Mouse (Mus musculus): ENCODE data around the gene Rbms1. TPM values are rescaled to one million over a fixed set of nuclear protein-coding genes. Genes with fewer than 3 reads are reported as not detected.

The Rbms1 gene
- polyA plus RNA-seq, 1 experiment from 2014 or later, result 64.7 TPM

- WGBS, result 50% methylated on average over 3 of the region's 3 CpGs
These were observed 14.8 kb downstream of the Rbms1 start for GRCm38 (mm10) chr2:60948241-60948640.

DNA sequence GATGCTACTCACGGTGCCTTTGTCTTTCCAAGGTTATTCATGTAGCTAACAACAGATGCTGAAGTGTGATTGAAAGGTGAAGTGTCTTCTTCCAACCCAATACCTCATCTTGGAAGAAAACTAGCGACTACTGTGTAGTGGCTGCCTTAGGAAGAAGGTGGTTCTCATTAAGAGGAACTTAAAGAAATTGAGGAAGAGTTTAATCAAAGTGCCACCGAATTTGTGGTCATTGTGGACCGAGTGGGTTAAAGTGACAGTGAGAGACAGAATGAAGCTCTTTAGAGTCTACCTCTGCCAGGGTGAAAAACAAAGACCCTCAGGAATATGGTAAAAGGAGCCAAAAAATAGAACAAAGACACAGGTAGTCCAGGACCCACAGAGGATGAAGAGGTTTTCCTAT lies 15.2 kb downstream of the Rbms1 start:
- no peak for ATAC-seq
- Histone ChIP-seq H3K27me3 (replicated peaks; ENCODE audit: control insufficient read depth, insufficient read depth, low read length) (no peaks in the 10 kb centered on the region), H3K9me3 (ENCODE audit: control insufficient read depth, low read length) (no peaks in the 10 kb centered on the region), H3K9ac (ENCODE audit: low read depth, low read length) (no peak overlapping the region), H3K27ac (ENCODE audit: low read depth, low read length) (no peak overlapping the region), H3K36me3 (ENCODE audit: control insufficient read depth, insufficient read depth, low read length) (no peaks in the 10 kb centered on the region), H3K4me3 (ENCODE audit: low read length) (no peak overlapping the region), H3K4me1 (ENCODE audit: control insufficient read depth, insufficient read depth, low read depth, low read length) (no peaks in the 10 kb centered on the region), H3K4me2 (ENCODE audit: low read length) (no peak overlapping the region)
- 89% methylated on average over 4 of the region's 4 CpGs for WGBS

More at GRCm38 (mm10) chr2:60948241-60948640, 14.8 kb downstream of the Rbms1 start:
- no peak overlapping the region for H3K9ac ChIP-seq (ENCODE audit: low read depth, low read length)
- H3K27me3 ChIP-seq (replicated peaks; ENCODE audit: control insufficient read depth, insufficient read depth, low read length), result no peaks in the 10 kb centered on the region
- no peaks in the 10 kb centered on the region for H3K9me3 ChIP-seq (ENCODE audit: control insufficient read depth, low read length)
- no peak overlapping the region for H3K4me3 ChIP-seq (ENCODE audit: low read length)
- H3K27ac ChIP-seq (ENCODE audit: low read depth, low read length), result no peak overlapping the region
- H3K4me2 ChIP-seq (ENCODE audit: low read length), result no peak overlapping the region
- ATAC-seq, result no peak
- no peaks in the 10 kb centered on the region for H3K36me3 ChIP-seq (ENCODE audit: control insufficient read depth, insufficient read depth, low read length)
- H3K4me1 ChIP-seq (ENCODE audit: control insufficient read depth, insufficient read depth, low read depth, low read length), result no peaks in the 10 kb centered on the region

DNA sequence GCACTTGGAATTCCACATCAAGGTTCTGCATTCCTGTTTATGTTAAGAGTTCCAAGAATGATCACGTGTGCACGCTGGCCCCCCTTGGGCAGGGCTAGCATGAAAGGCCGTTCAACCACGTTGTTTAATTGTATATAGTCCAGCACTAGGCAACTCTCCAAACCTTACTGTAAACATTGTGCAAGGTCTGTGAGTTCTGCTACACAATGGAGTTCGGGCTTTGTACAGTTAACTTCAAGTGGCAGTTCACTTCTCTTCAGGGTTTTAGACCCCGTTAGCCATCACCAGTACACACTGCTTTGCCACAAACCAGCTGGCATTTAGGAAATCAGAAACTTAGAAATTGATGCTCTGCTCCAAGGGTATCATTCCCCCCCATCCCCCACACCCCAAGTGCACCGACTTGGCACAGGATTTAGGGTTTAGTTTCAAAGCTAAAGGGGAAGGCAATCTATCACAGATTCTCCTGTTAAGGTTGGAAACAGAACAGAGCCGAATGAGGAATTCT lies 22.5 kb downstream of the Rbms1 start:
- Histone ChIP-seq H3K4me1 (ENCODE audit: control insufficient read depth, insufficient read depth, low read depth, low read length) (peaks cover 4% of the 10 kb centered on the region), H3K27me3 (replicated peaks; ENCODE audit: control insufficient read depth, insufficient read depth, low read length) (no peaks in the 10 kb centered on the region), H3K4me3 (ENCODE audit: low read length) (no peak overlapping the region), H3K4me2 (ENCODE audit: low read length) (peak overlapping the region; percentile 18), H3K9me3 (ENCODE audit: control insufficient read depth, low read length) (no peaks in the 10 kb centered on the region), H3K9ac (ENCODE audit: low read depth, low read length) (no peak overlapping the region), H3K27ac (ENCODE audit: low read depth, low read length) (no peak overlapping the region), H3K36me3 (ENCODE audit: control insufficient read depth, insufficient read depth, low read length) (no peaks in the 10 kb centered on the region)
- WGBS, result 55% methylated on average over 8 of the region's 8 CpGs
- ATAC-seq, result peak; percentile 68

GRCm38 (mm10) chr2:60939957-60940356 lies 23.0 kb downstream of the Rbms1 start:
- H3K4me3 ChIP-seq (ENCODE audit: low read length), result no peak overlapping the region
- no peaks in the 10 kb centered on the region for H3K36me3 ChIP-seq (ENCODE audit: control insufficient read depth, insufficient read depth, low read length)
- WGBS, result 75% methylated on average over 2 of the region's 2 CpGs
- H3K4me1 ChIP-seq (ENCODE audit: control insufficient read depth, insufficient read depth, low read depth, low read length), result peaks cover 4% of the 10 kb centered on the region
- ATAC-seq, result no peak
- no peaks in the 10 kb centered on the region for H3K9me3 ChIP-seq (ENCODE audit: control insufficient read depth, low read length)
- H3K9ac ChIP-seq (ENCODE audit: low read depth, low read length), result no peak overlapping the region
- no peak overlapping the region for H3K27ac ChIP-seq (ENCODE audit: low read depth, low read length)
- H3K4me2 ChIP-seq (ENCODE audit: low read length), result 0 out of 2 replicates have a peak overlapping the region, but pooled peaks have one; percentile 15
- no peaks in the 10 kb centered on the region for H3K27me3 ChIP-seq (replicated peaks; ENCODE audit: control insufficient read depth, insufficient read depth, low read length)

DNA sequence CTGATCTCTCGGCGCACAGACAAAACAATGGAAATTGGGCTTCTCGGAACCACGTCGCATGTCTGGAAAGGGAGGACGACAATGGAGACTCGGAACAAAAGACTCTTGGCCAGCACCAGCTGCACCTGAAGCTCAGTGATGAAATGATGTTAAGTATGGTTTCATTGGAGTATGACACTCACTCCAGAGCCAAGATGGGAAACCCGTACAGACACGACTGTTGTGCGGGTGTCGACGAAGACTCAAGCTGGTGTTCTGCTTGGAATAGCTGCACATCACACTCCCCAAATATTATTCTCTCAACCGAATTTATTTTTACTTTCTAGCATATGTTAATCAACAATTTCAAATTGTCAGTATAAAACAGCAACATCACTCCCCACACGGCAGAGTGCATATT lies 26.1 kb downstream of the Rbms1 start:
- Histone ChIP-seq H3K4me2 (ENCODE audit: low read length) (no peak overlapping the region), H3K27me3 (replicated peaks; ENCODE audit: control insufficient read depth, insufficient read depth, low read length) (no peaks in the 10 kb centered on the region), H3K4me3 (ENCODE audit: low read length) (no peak overlapping the region), H3K4me1 (ENCODE audit: control insufficient read depth, insufficient read depth, low read depth, low read length) (peaks cover 4% of the 10 kb centered on the region), H3K9me3 (ENCODE audit: control insufficient read depth, low read length) (no peaks in the 10 kb centered on the region), H3K27ac (ENCODE audit: low read depth, low read length) (no peak overlapping the region), H3K36me3 (ENCODE audit: control insufficient read depth, insufficient read depth, low read length) (no peaks in the 10 kb centered on the region), H3K9ac (ENCODE audit: low read depth, low read length) (no peak overlapping the region)
- ATAC-seq, result no peak
- WGBS, result 84% methylated on average over 14 of the region's 14 CpGs

- H3K27ac ChIP-seq (ENCODE audit: low read depth, low read length), result no peak overlapping the region
- no peaks in the 10 kb centered on the region for H3K9me3 ChIP-seq (ENCODE audit: control insufficient read depth, low read length)
- H3K4me3 ChIP-seq (ENCODE audit: low read length), result no peak overlapping the region
- H3K9ac ChIP-seq (ENCODE audit: low read depth, low read length), result no peak overlapping the region
- H3K36me3 ChIP-seq (ENCODE audit: control insufficient read depth, insufficient read depth, low read length), result no peaks in the 10 kb centered on the region
- H3K4me1 ChIP-seq (ENCODE audit: control insufficient read depth, insufficient read depth, low read depth, low read length), result no peaks in the 10 kb centered on the region
- 93% methylated on average over 5 of the region's 5 CpGs for WGBS
- no peak for ATAC-seq
- H3K4me2 ChIP-seq (ENCODE audit: low read length), result no peak overlapping the region
- no peaks in the 10 kb centered on the region for H3K27me3 ChIP-seq (replicated peaks; ENCODE audit: control insufficient read depth, insufficient read depth, low read length)
These were observed 34.0 kb downstream of the Rbms1 start for GRCm38 (mm10) chr2:60928948-60929347.

GRCm38 (mm10) chr2:60927906-60928775 lies 34.9 kb downstream of the Rbms1 start:
- no peaks in the 10 kb centered on the region for H3K27me3 ChIP-seq (replicated peaks; ENCODE audit: control insufficient read depth, insufficient read depth, low read length)
- H3K9ac ChIP-seq (ENCODE audit: low read depth, low read length), result no peak overlapping the region
- H3K4me3 ChIP-seq (ENCODE audit: low read length), result no peak overlapping the region
- no peak overlapping the region for H3K27ac ChIP-seq (ENCODE audit: low read depth, low read length)
- no peak for ATAC-seq
- no peaks in the 10 kb centered on the region; the same call in 1 of the 2 replicates for H3K4me1 ChIP-seq (ENCODE audit: control insufficient read depth, insufficient read depth, low read depth, low read length)
- no peak overlapping the region for H3K4me2 ChIP-seq (ENCODE audit: low read length)
- H3K9me3 ChIP-seq (ENCODE audit: control insufficient read depth, low read length), result no peaks in the 10 kb centered on the region
- no peaks in the 10 kb centered on the region for H3K36me3 ChIP-seq (ENCODE audit: control insufficient read depth, insufficient read depth, low read length)
- WGBS, result 88% methylated on average over 8 of the region's 8 CpGs

- no peak overlapping the region for H3K9ac ChIP-seq (ENCODE audit: low read depth, low read length)
- H3K27me3 ChIP-seq (replicated peaks; ENCODE audit: control insufficient read depth, insufficient read depth, low read length), result no peaks in the 10 kb centered on the region
- no peak overlapping the region for H3K27ac ChIP-seq (ENCODE audit: low read depth, low read length)
- no peaks in the 10 kb centered on the region for H3K9me3 ChIP-seq (ENCODE audit: control insufficient read depth, low read length)
- no peak overlapping the region for H3K4me2 ChIP-seq (ENCODE audit: low read length)
- no peaks in the 10 kb centered on the region for H3K36me3 ChIP-seq (ENCODE audit: control insufficient read depth, insufficient read depth, low read length)
- H3K4me1 ChIP-seq (ENCODE audit: control insufficient read depth, insufficient read depth, low read depth, low read length), result no peaks in the 10 kb centered on the region; the same call in 1 of the 2 replicates
- no peak overlapping the region for H3K4me3 ChIP-seq (ENCODE audit: low read length)
- WGBS, result 81% methylated on average over 5 of the region's 5 CpGs
- ATAC-seq, result no peak
These were observed 37.9 kb downstream of the Rbms1 start for GRCm38 (mm10) chr2:60925063-60925462.

DNA sequence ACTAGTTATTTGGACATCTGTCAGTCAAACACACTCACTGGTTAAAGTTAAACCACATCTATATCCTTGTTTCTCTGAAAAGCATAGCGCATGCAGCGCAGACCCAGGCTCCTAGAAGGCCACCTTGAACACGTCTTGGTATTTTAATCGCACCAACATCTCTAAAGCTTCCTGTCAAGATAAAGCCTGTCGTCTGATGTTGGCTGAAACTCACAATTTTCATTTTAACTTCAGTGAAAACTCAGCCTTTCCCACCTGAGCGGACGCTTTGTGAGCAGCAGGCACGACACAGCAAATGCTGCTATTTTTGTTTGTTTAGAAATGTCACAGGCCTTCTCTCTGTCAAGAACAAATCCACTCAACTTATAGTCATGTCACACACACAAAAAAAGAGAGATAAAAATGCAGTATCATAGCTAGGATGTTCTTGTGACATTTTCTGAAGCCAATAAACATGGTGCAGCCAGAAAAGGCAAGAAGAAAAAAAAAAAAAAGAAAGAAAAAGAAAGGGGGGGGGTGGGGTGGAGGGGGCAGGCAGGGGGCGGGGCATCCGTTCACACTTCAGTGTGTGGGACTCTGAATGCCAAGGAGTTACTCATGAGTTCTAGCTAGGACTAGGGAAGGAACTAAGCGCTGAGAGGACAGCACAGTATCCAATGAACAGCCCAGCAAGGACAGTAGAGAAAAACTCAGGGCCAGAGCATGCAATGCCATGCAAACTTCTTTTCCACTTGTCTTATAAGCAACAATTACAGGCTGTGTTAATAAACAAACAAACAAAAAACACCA lies 39.0 kb downstream of the Rbms1 start:
- no peak overlapping the region for H3K27ac ChIP-seq (ENCODE audit: low read depth, low read length)
- H3K4me2 ChIP-seq (ENCODE audit: low read length), result no peak overlapping the region
- no peaks in the 10 kb centered on the region; the same call in 1 of the 2 replicates for H3K4me1 ChIP-seq (ENCODE audit: control insufficient read depth, insufficient read depth, low read depth, low read length)
- no peak for ATAC-seq
- WGBS, result 70% methylated on average over 11 of the region's 11 CpGs
- no peaks in the 10 kb centered on the region for H3K9me3 ChIP-seq (ENCODE audit: control insufficient read depth, low read length)
- no peaks in the 10 kb centered on the region for H3K36me3 ChIP-seq (ENCODE audit: control insufficient read depth, insufficient read depth, low read length)
- no peaks in the 10 kb centered on the region for H3K27me3 ChIP-seq (replicated peaks; ENCODE audit: control insufficient read depth, insufficient read depth, low read length)
- H3K9ac ChIP-seq (ENCODE audit: low read depth, low read length), result no peak overlapping the region
- no peak overlapping the region for H3K4me3 ChIP-seq (ENCODE audit: low read length)
